Mouse (Mus musculus) kidney, adult 18-20 months (tissue): ENCODE data around the gene Klra3.
"Not testable (repeated sequence)": the region's sequence is repeated elsewhere in the genome, so short reads cannot be mapped to it uniquely, and the experiment has no call there.

ENCODE experiments used
- DNase-seq: peaks from one replicate; pipeline ENCODE4 v3.0.0; 2021

Klra3 gene

GRCm38 (mm10) chr6:130337411-130337810 lies at the start of gene Klra3:
TSS of gene Klra3 (minus strand) at chr6:130337574.
- DNase-seq: no peak

GRCm38 (mm10) chr6:130386750-130387149 lies 49.4 kb upstream of the Klra3 start, which contains the start of gene Klra1:
TSS of gene Klra1 (minus strand) at chr6:130386874.
- DNase-seq: no peak

DNA sequence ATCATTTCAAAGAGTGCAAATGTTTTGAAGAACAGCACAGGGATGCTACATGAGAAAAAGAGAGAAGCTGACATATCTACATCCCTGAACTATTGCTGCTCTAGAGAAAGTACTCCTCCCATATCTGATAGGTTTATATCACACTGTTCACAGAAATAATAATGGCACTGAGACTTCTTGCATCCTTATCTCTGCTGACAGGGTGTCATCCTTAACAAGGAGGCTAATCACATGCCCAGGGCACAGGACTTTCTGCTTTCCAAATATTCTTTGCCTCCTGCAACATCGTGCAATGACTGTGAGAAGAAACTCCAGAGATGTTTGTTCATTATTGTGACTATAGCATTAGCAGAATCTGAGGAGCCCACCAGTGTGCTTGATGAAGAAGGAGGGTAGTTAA lies 48.4 kb upstream of the Klra3 start:
- no peak for DNase-seq

GRCm38 (mm10) chr6:130382375-130382774 lies 45.0 kb upstream of the Klra3 start:
- no peak for DNase-seq

DNA sequence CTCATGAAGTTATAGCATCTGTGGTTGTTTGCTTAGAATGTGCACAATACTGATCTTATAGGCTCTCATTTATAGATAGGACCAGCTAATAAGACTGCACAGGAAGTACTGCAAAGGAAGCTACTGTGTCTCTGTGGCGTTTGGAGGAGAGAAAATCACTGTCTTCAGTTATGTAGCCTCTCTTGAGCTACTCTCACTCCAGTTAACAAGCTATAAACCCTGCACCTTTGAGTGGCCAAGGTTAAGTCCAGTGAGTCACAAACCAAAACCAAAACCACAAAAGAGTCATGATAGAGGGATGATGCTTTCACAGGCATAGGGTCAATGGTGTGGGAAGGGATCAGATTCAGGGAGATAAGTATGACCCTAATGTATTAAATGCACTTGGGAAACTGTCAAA lies 8.0 kb upstream of the Klra3 start:
- not testable (repeated sequence) for DNase-seq

DNA sequence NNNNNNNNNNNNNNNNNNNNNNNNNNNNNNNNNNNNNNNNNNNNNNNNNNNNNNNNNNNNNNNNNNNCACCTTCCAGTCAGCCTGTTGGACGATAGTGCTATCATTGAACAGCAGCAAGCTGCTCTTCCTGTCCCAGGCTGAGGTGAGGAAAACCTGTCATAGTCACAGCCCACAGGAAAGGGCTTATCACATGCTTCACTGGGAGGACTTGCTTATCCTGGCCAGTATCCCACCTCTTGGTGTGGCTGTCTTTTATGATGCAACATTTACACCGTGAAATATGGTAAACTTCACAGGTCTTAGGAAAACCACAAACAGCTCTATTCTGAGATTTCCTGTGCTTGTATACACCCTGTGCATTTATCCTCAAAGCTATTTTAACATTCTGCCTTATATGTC lies 4.6 kb upstream of the Klra3 start:
- DNase-seq: not testable (repeated sequence)

DNA sequence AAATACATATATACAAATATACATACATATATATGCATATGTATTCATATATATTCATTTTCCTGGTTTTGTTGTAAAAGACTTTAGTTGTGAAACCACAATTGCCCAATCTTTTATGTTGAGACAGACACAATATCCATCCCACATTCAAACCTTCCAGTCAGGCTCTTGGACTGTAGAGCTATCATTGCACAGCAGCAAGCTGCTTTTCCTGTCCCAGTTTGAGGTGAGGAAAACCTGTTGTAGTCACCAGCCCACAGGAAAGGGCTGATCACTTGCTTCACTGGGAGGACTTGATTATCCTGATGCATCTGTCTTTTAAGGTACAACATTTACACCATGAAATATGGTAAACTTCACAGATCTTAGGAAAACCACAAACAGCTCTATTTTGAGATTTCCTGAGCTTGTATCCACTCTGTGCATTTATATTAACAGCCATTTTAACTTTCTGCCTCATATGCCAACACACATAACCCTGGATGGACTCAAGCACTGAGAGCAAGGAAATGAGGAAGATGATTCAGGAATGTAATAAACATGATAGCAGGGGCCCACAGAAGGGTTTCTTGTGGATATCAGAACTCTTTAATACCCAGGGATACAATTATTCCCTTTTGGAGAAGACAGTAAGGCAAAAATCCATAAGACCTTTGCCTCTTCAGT lies 49.3 kb downstream of the Klra3 start:
- DNase-seq: no peak

DNA sequence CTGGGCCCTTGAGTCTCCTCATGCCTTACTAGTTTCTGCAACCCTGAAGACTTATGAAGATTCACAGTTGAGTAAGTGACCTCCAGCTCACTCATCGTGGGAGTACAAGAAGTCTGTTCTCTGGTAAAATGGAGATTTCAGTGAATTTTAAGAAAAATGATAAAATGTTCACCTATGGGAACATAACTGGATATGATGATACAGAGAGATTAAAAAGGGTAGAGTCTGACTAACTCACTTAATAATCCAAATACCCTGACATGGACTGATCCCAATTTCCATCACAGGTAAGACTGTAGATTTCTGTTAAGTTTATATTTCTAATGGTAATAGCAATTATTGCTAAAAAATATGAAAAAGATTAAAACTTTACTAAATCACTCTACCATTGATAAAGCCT lies 55.5 kb downstream of the Klra3 start, which contains the start of gene Klra10:
TSS of gene Klra10 (minus strand) at position 101 of the 400 bp plus-strand sequence.
- not testable (repeated sequence) for DNase-seq
